ENCODE assay signal across 15 mouse cellular contexts in genomic region chr19:25427886-25428285, GRCm38 (mm10).
"Had no signal": no experiment of that assay in that cellular context is flagged by ENCODE, and none has a peak within 500 bp of the region (broad histone marks: within the 10 kb centered on the region; RNA-seq: fewer than 3 reads in every experiment).

No protein-coding gene starts in this region.

- ATAC-seq: liver, postnatal 0 days; midbrain, embryonic 13.5 days had no signal

- H3K4me2 ChIP-seq: limb, embryonic 12.5 days; liver, embryonic 13.5 days; lung, embryonic 15.5 days; midbrain, embryonic 13.5 days; neural tube, embryonic 15.5 days had no signal

- DNase-seq: kidney, postnatal 10 days; kidney, postnatal 4 days; liver; liver, embryonic 13.5 days; liver, postnatal 0 days; lung, postnatal 36 days; right cerebral cortex, adult 18-20 months; right cerebral cortex, postnatal 25 days; thymus, adult 18-20 months; thymus, postnatal 14 days had no signal

- H3K27ac ChIP-seq: layer of hippocampus, adult 2 months; limb, embryonic 12.5 days; liver, embryonic 13.5 days; lung, embryonic 15.5 days; midbrain, embryonic 13.5 days; neural tube, embryonic 15.5 days had no signal

- H3K4me3 ChIP-seq: layer of hippocampus, adult 2 months; limb, embryonic 12.5 days; liver, embryonic 13.5 days; lung, embryonic 15.5 days; midbrain, embryonic 13.5 days; neural tube, embryonic 15.5 days had no signal

- H3K4me1 ChIP-seq: limb, embryonic 12.5 days; liver, embryonic 13.5 days; midbrain, embryonic 13.5 days; neural tube, embryonic 15.5 days had no signal

- H3K9me3 ChIP-seq: limb, embryonic 12.5 days; liver, embryonic 13.5 days; lung, embryonic 15.5 days; midbrain, embryonic 13.5 days; neural tube, embryonic 15.5 days had no signal

- H3K36me3 ChIP-seq: midbrain, embryonic 13.5 days; neural tube, embryonic 15.5 days had no signal

- H3K27me3 ChIP-seq: limb, embryonic 12.5 days; liver, embryonic 13.5 days; midbrain, embryonic 13.5 days; neural tube, embryonic 15.5 days had no signal

- H3K9ac ChIP-seq: limb, embryonic 12.5 days; liver, embryonic 13.5 days; liver, postnatal 0 days; lung, embryonic 15.5 days; midbrain, embryonic 13.5 days; neural tube, embryonic 15.5 days had no signal
